Mouse (Mus musculus) kidney, embryonic 14.5 days (tissue): ENCODE measurements around the gene Dyx1c1. TPM values are rescaled to one million over a fixed set of nuclear protein-coding genes. Genes with fewer than 3 reads are reported as not detected.

ENCODE experiments used
- microRNA-seq: library from miRNA; unstranded; fragments of <30 nt; microRNA quantifications from one replicate; pipeline ENCODE4, GENCODE M21; 2016
- polyA plus RNA-seq: library from polyadenylated mRNA; unstranded; fragments of >200 nt; fragmentation: Nextera tagmentation; extraction: Ambion mirVana; gene quantifications from 2 replicates; pipeline ENCODE4 v1.2.1, GENCODE M21; 2014

Gene Dyx1c1
- polyA plus RNA-seq, 1 experiment from 2014 or later, result 2.1 TPM

Small RNA genes within 50 kb of the gene (microRNA-seq; reads per million reads assigned to microRNA genes)
- not detected for gene Gm27353

Other genes starting within 250 kb of the Dyx1c1 start
- gene Prtg, start 151.9 kb upstream of the Dyx1c1 start, polyA plus RNA-seq, result 3.4 and 4.6 TPM in 2 replicates
- gene Pygo1, start 33.1 kb upstream of the Dyx1c1 start, polyA plus RNA-seq, result 5.4 and 7.2 TPM in 2 replicates
- gene Gm44503, start 67 bp downstream of the Dyx1c1 start, polyA plus RNA-seq, result not detected in 2 replicates
- gene Ccpg1os, start 26.6 kb downstream of the Dyx1c1 start, polyA plus RNA-seq, result 19.3 and 27.5 TPM in 2 replicates
- 17.1 and 29.7 TPM in 2 replicates for gene Ccpg1, start 26.6 kb downstream of the Dyx1c1 start, polyA plus RNA-seq
- 12.7 and 18.9 TPM in 2 replicates for gene Pigb, start 81.6 kb downstream of the Dyx1c1 start, polyA plus RNA-seq
- gene Rab27a, start 86.1 kb downstream of the Dyx1c1 start, polyA plus RNA-seq, result 1.2 and 1.3 TPM in 2 replicates
- 0.14 TPM in 1 of 2 replicates, not detected in the other for gene Khdc3, start 143.1 kb downstream of the Dyx1c1 start, polyA plus RNA-seq
- not detected in 2 replicates for gene Gm20509, start 143.7 kb downstream of the Dyx1c1 start, polyA plus RNA-seq
- 149 and 176 TPM in 2 replicates for gene Rsl24d1, start 154.6 kb downstream of the Dyx1c1 start, polyA plus RNA-seq